Mouse (Mus musculus): ENCODE data around the gene Fam90a1a. TPM values are rescaled to one million over a fixed set of nuclear protein-coding genes. Genes with fewer than 3 reads are reported as not detected.
"Not testable (repeated sequence)": the region's sequence is repeated elsewhere in the genome, so short reads cannot be mapped to it uniquely, and the experiment has no call there.

The Fam90a1a gene
- not detected in 3 replicates for total RNA-seq (2017)

GRCm38 (mm10) chr8:21958414-21958813, at the start of gene Fam90a1a:
TSS of gene Fam90a1a (plus strand) at chr8:21958714.
- ATAC-seq (replicated peaks; ENCODE audit: insufficient number of reproducible peaks, low FRiP score, low TSS enrichment, poor library complexity, severe bottlenecking) = no peak

GRCm38 (mm10) chr8:21911931-21912330, 46.6 kb upstream of the Fam90a1a start:
- no peak for ATAC-seq (replicated peaks; ENCODE audit: insufficient number of reproducible peaks, low FRiP score, low TSS enrichment, poor library complexity, severe bottlenecking)

GRCm38 (mm10) chr8:21912554-21912953, 46.0 kb upstream of the Fam90a1a start:
- no peak for ATAC-seq (replicated peaks; ENCODE audit: insufficient number of reproducible peaks, low FRiP score, low TSS enrichment, poor library complexity, severe bottlenecking)

- ATAC-seq (replicated peaks; ENCODE audit: insufficient number of reproducible peaks, low FRiP score, low TSS enrichment, poor library complexity, severe bottlenecking) = no peak
Measured at GRCm38 (mm10) chr8:21915625-21916024, 42.9 kb upstream of the Fam90a1a start.

- ATAC-seq (replicated peaks; ENCODE audit: insufficient number of reproducible peaks, low FRiP score, low TSS enrichment, poor library complexity, severe bottlenecking) = not testable (repeated sequence)
Measured at GRCm38 (mm10) chr8:21930754-21931153, 27.8 kb upstream of the Fam90a1a start.

GRCm38 (mm10) chr8:21932610-21933009, 25.9 kb upstream of the Fam90a1a start, which contains the start of gene Defb15:
TSS of gene Defb15 (minus strand) at chr8:21932710.
- no peak for ATAC-seq (replicated peaks; ENCODE audit: insufficient number of reproducible peaks, low FRiP score, low TSS enrichment, poor library complexity, severe bottlenecking)

- not testable (repeated sequence) for ATAC-seq (replicated peaks; ENCODE audit: insufficient number of reproducible peaks, low FRiP score, low TSS enrichment, poor library complexity, severe bottlenecking)
Measured at GRCm38 (mm10) chr8:21938052-21938451, 20.5 kb upstream of the Fam90a1a start, which contains the start of gene Defb35. TSS of gene Defb35 (plus strand) at chr8:21938352.

- no peak for ATAC-seq (replicated peaks; ENCODE audit: insufficient number of reproducible peaks, low FRiP score, low TSS enrichment, poor library complexity, severe bottlenecking)
Measured at GRCm38 (mm10) chr8:21946462-21946861, 12.1 kb upstream of the Fam90a1a start, which contains the start of gene Defb13. TSS of gene Defb13 (plus strand) at chr8:21946762.

GRCm38 (mm10) chr8:21947311-21948017, 11.1 kb upstream of the Fam90a1a start:
- no peak for ATAC-seq (replicated peaks; ENCODE audit: insufficient number of reproducible peaks, low FRiP score, low TSS enrichment, poor library complexity, severe bottlenecking)

- no peak for ATAC-seq (replicated peaks; ENCODE audit: insufficient number of reproducible peaks, low FRiP score, low TSS enrichment, poor library complexity, severe bottlenecking)
Measured at GRCm38 (mm10) chr8:21955321-21955720, 3.2 kb upstream of the Fam90a1a start.

- no peak for ATAC-seq (replicated peaks; ENCODE audit: insufficient number of reproducible peaks, low FRiP score, low TSS enrichment, poor library complexity, severe bottlenecking)
Measured at GRCm38 (mm10) chr8:21956336-21956735, 2.2 kb upstream of the Fam90a1a start.

- no peak for ATAC-seq (replicated peaks; ENCODE audit: insufficient number of reproducible peaks, low FRiP score, low TSS enrichment, poor library complexity, severe bottlenecking)
Measured at GRCm38 (mm10) chr8:21966646-21967045, 8.1 kb downstream of the Fam90a1a start.

- ATAC-seq (replicated peaks; ENCODE audit: insufficient number of reproducible peaks, low FRiP score, low TSS enrichment, poor library complexity, severe bottlenecking) = no peak
Measured at GRCm38 (mm10) chr8:21969475-21969874, 11.0 kb downstream of the Fam90a1a start, which contains the start of gene Ccdc70. TSS of gene Ccdc70 (plus strand) at chr8:21969775.

- no peak for ATAC-seq (replicated peaks; ENCODE audit: insufficient number of reproducible peaks, low FRiP score, low TSS enrichment, poor library complexity, severe bottlenecking)
Measured at GRCm38 (mm10) chr8:21978193-21978592, 19.7 kb downstream of the Fam90a1a start.

GRCm38 (mm10) chr8:21981664-21982337, 23.3 kb downstream of the Fam90a1a start:
- ATAC-seq (replicated peaks; ENCODE audit: insufficient number of reproducible peaks, low FRiP score, low TSS enrichment, poor library complexity, severe bottlenecking) = no peak

- ATAC-seq (replicated peaks; ENCODE audit: insufficient number of reproducible peaks, low FRiP score, low TSS enrichment, poor library complexity, severe bottlenecking) = no peak
Measured at GRCm38 (mm10) chr8:21992184-21992583, 33.7 kb downstream of the Fam90a1a start.

GRCm38 (mm10) chr8:21995181-21995580, 36.7 kb downstream of the Fam90a1a start:
- ATAC-seq (replicated peaks; ENCODE audit: insufficient number of reproducible peaks, low FRiP score, low TSS enrichment, poor library complexity, severe bottlenecking) = no peak

GRCm38 (mm10) chr8:22004750-22005522, 46.4 kb downstream of the Fam90a1a start:
- no peak for ATAC-seq (replicated peaks; ENCODE audit: insufficient number of reproducible peaks, low FRiP score, low TSS enrichment, poor library complexity, severe bottlenecking)

GRCm38 (mm10) chr8:22006423-22006822, 47.9 kb downstream of the Fam90a1a start:
- no peak for ATAC-seq (replicated peaks; ENCODE audit: insufficient number of reproducible peaks, low FRiP score, low TSS enrichment, poor library complexity, severe bottlenecking)
